Comparison of ENCODE assay signal across 9 mouse cellular contexts in the genomic region with DNA sequence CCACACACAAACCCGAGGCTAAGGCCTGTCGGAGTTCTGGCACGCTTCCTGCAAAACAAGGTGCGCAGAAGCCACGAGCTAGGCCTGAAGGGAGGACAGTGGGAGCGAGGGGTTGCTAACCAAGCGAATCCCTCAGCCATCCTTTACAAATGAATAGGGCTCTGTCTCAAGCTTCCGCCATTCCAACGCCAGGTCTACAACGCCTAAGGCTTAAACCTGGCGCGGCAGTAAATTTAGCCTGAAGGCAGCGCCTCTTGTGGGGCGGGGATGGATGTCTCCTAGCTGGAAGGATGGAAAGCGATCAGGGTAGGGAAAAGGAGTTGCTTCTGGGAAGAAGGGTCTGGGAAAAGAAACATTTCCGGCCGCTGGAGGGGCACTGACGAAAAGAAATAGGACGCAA.
DNase-seq lines count a peak whose midpoint lies in the region; ATAC-seq lines count a peak whose summit lies in the region.
"Had no signal": no experiment of that assay in that cellular context is flagged by ENCODE, and none has a peak within 500 bp of the region (broad histone marks: within the 10 kb centered on the region; RNA-seq: fewer than 3 reads in every experiment).

No protein-coding gene starts in this region.

- no peaks in the 10 kb centered on the region for H3K9me3 ChIP-seq in heart, embryonic 14.5 days (ENCODE audit: control insufficient read depth, low read length)
- H3K9me3 ChIP-seq in hindbrain, embryonic 13.5 days: no peaks in the 10 kb centered on the region
- H3K9me3 ChIP-seq in midbrain, embryonic 13.5 days: no peaks in the 10 kb centered on the region

- no peaks in the 10 kb centered on the region for H3K36me3 ChIP-seq in heart, embryonic 14.5 days (ENCODE audit: control insufficient read depth, insufficient read depth, low read length)
- H3K36me3 ChIP-seq in hindbrain, embryonic 13.5 days: no peaks in the 10 kb centered on the region
- no peaks in the 10 kb centered on the region for H3K36me3 ChIP-seq in midbrain, embryonic 13.5 days

- no peak for ATAC-seq in heart, embryonic 14.5 days (ENCODE audit: insufficient number of reproducible peaks, insufficient read depth, low FRiP score, low read depth)
- ATAC-seq in hindbrain, embryonic 13.5 days (ENCODE audit: low FRiP score): no peak
- ATAC-seq in midbrain, embryonic 13.5 days: no peak
- no peak for ATAC-seq in megakaryocyte-erythroid progenitor cell, adult 5-6 weeks (replicated peaks; ENCODE audit: low FRiP score, low TSS enrichment, poor library complexity, severe bottlenecking)

- no peak for DNase-seq in heart, adult 11 months
- peak; percentile 38 for DNase-seq in embryo, embryonic 10 days (ENCODE audit: low spot score)
- DNase-seq in gastrocnemius, postnatal 4 days (ENCODE audit: low spot score in 2 of 2): no peak
- no peak for DNase-seq in yolk sac, embryonic 10.5 days (ENCODE audit: low spot score)
- DNase-seq: adrenal gland, postnatal 10 days had no signal

- WGBS in heart, embryonic 14.5 days: 26% methylated on average over 19 of the region's 19 CpGs
- WGBS in hindbrain, embryonic 13.5 days: 10% methylated on average over 19 of the region's 19 CpGs
- WGBS in midbrain, embryonic 13.5 days: 10% methylated on average over 19 of the region's 19 CpGs

- peak overlapping the region; percentile 76; the same call in 1 of the 2 replicates for H3K4me2 ChIP-seq in heart, embryonic 14.5 days (ENCODE audit: low read length)
- peak overlapping the region; percentile 60 for H3K4me2 ChIP-seq in hindbrain, embryonic 13.5 days
- 0 out of 2 replicates have a peak overlapping the region, but pooled peaks have one; percentile 55 for H3K4me2 ChIP-seq in midbrain, embryonic 13.5 days (replicated peaks)

- peaks cover 8 to 19% of the 10 kb centered on the region in 2 experiments for H3K4me1 ChIP-seq in heart, embryonic 14.5 days (ENCODE audit: control insufficient read depth in 2 of 2, insufficient read depth in 2 of 2, low read length in 2 of 2)
- H3K4me1 ChIP-seq in hindbrain, embryonic 13.5 days (replicated peaks): peaks cover 64% of the 10 kb centered on the region
- H3K4me1 ChIP-seq in midbrain, embryonic 13.5 days (replicated peaks): peaks cover 61% of the 10 kb centered on the region

- no peak overlapping the region for H3K27ac ChIP-seq in heart, embryonic 14.5 days (replicated peaks in 1 of 2; ENCODE audit: control insufficient read depth in 1 of 2, insufficient read depth in 1 of 2, low read depth in 2 of 2, low read length in 2 of 2)
- peak overlapping the region; percentile 67 for H3K27ac ChIP-seq in hindbrain, embryonic 13.5 days
- H3K27ac ChIP-seq in midbrain, embryonic 13.5 days: peak overlapping the region; percentile 80

- H3K27me3 ChIP-seq in heart, embryonic 14.5 days (ENCODE audit: control insufficient read depth, insufficient read depth, low read length): peaks cover 33% of the 10 kb centered on the region
- peaks cover 88% of the 10 kb centered on the region for H3K27me3 ChIP-seq in hindbrain, embryonic 13.5 days
- H3K27me3 ChIP-seq in midbrain, embryonic 13.5 days: peaks cover 66% of the 10 kb centered on the region

- no peak overlapping the region for H3K4me3 ChIP-seq in heart, embryonic 14.5 days (ENCODE audit: control insufficient read depth in 1 of 2, insufficient read depth in 1 of 2, low read depth in 1 of 2, low read length in 2 of 2)
- H3K4me3 ChIP-seq in hindbrain, embryonic 13.5 days: no peak overlapping the region
- no peak overlapping the region for H3K4me3 ChIP-seq in midbrain, embryonic 13.5 days (replicated peaks)

- H3K9ac ChIP-seq in heart, embryonic 14.5 days (ENCODE audit: low read length): no peak overlapping the region
- H3K9ac ChIP-seq in hindbrain, embryonic 13.5 days: no peak overlapping the region
- H3K9ac ChIP-seq in midbrain, embryonic 13.5 days (replicated peaks): no peak overlapping the region

Comparison
In these comparisons a context has a peak if more than half of its experiments do, and no peak if none do; other contexts are left out.
1. H3K27ac ChIP-seq: peak in hindbrain, embryonic 13.5 days (single experiment) and midbrain, embryonic 13.5 days (single experiment); none in heart, embryonic 14.5 days (0 of 2).
2. Peak in every context shown above with its lines, with median percentiles within 50 percentile points of each other: H3K4me2 ChIP-seq.